Mouse (Mus musculus) heart, adult 8-10 months (tissue): ENCODE data around the gene Phkb. TPM values are rescaled to one million over a fixed set of nuclear protein-coding genes. Genes with fewer than 3 reads are reported as not detected.

Experiments
- DNase-seq: peaks from one replicate; pipeline ENCODE4 v3.0.0; 2022; ENCODE audit warnings: low spot score
- total RNA-seq, 4 experiments: library from RNA; stranded (reverse); gene quantifications; 2 replicates each; pipeline ENCODE4 v1.2.4; 2022

Phkb gene
- total RNA-seq, 4 experiments from 2014 or later: 59.3 to 81.9 (median 65.1) TPM

DNA sequence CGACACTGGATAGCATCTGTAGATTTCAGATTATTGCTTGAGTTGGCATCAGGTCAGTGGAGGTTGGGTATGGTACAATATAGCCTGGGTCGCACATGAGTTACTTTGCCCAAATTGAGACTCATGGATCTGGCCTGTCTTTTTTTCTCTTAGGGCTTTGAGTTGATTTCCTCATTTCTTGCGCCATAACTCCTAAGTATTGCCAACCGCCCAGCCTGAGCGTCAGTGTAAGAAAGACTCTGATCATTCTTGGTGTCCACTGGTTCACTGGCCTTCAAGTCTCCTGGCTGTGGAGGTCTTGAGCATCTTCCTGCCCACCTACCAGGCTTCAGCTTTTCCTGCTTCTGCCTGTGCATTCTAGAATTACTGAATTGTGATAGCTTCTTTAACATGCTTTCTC, 104.1 kb downstream of the Phkb start:
- no peak for DNase-seq

DNA sequence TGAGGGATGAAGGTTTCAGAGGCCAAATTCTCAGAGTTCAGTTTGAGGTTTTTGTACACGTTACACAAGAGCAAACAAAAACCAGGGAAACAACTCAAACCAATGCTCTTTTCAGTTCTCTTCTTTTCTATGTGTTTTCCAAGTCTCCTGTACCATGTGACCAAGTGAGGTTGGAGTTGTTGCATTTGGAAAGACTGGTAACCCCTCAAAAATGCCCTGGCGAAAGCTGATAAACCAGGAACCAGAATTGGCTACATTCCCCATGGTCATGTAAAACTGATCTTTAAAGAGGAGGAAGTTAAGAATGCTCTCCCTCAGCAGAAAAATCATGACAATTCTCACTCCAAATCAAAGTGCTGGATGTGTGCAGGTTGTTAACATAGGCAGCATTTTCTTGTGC, 117.6 kb downstream of the Phkb start:
- DNase-seq: no peak

DNA sequence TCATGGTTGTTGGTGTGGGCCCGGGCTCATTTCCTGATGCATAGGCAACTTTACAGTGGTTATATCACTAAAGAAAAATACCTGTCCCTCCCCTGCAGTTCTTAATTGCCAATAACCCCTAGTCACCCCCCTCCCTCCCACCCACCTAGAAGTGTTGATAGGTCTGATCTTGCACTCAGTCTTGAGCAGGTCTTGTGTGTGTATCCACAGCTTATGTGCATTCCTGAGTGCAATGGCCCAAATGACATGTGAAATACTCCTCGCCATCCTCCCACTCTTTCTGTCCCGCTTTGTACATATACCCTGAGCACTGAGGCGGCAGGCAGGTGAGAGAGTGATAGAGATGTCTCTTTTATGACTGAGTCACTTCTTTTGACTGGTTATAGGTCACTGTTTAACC, 119.1 kb downstream of the Phkb start:
- DNase-seq: no peak

DNA sequence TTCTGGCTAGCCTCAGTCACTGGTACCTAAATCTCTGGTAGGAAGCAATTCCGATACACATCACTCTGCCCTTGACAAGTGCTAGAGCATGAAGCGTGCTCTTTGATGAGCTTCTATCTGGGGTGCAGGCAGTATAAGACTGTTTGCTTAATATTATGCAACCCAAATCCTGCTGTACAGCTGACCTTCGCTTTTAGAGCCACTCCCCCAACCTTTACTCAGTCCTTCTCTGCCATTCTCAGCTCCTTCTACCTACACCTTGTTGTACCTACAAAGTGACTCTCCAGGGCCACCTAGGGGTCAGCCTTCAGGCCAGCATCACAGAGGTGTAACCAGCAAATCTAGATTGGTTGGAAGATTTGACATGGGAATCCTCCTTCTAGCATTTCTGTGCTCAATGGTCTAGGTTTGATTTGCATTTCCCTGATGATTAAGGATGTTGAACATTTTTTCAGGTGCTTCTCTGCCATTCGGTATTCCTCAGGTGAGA, 136.9 kb downstream of the Phkb start:
- no peak for DNase-seq

DNA sequence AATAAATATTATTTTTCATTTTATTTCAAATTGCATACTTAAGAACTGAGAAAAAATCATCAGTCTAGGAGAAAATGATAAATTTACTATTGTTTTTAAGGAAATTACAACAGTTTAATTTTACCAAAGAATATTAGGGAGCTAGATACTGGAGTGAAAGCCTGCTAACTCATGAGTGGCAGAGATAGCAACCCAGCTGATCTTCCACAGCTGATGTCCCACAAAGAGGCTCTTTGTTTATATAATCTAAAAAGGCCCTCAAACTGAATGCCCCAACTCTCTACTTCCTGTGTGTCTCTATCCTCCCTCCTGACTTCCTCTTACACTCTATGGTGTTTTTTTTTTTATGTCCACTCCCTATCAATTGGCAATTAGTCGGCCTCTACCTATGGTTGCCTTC, 152.2 kb downstream of the Phkb start:
- no peak for DNase-seq

DNA sequence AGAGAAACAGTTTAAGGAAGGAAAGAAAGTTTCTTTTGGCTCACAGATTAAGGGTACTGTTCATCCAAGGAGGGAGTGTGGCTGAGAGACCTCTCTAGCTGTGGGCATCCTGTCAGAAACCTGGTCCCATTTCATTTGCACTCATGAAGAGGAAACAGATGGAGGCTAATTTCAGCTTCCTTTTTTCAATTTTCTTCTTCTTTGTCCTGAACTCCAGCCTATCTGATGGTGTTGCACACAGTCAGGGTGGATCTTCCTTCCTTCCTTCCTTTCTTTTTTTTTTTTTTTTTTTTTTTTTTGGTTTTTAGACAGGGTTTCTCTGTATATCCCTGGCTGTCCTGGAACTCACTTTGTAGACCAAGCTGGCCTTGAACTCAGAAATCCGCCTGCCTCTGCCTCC, 152.9 kb downstream of the Phkb start:
- no peak for DNase-seq

DNA sequence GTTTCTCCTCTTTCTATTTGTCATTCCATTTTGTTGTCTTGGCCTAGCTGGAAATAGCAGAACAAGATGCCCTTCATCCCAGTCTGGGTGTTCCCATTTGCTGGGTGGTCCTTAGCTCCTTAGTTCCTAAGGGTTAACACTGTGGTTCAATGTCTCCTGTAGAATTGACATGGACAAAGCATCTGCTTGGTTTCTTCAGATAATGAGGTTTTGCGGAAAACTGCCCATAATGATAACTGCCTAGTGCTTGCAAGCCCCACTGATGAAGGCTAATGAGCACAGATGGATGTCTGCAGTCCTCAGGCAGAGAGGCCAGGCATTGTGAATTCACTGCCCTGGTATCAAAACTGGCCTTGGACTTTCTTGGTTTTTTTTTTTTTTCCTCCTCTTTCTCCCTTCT, 155.2 kb downstream of the Phkb start:
- DNase-seq: no peak

DNA sequence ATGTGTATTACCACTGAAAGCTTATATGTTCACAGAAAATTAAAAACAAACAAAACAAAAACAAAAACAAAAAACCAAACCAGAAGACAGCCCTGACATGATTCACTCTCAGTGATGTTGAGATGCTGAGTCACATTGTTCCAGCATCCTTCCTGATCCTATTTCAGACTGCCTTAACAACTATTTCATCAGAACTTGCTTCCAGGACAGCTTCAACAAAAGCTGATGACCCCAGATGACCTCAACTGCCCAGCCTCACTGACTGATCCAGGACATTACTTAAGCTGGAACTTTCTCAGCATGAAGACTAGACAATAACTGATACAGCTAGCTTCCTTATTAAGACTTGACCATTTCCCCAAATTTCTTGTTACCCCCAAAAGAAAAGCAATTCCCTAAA, 165.7 kb downstream of the Phkb start:
- no peak for DNase-seq

DNA sequence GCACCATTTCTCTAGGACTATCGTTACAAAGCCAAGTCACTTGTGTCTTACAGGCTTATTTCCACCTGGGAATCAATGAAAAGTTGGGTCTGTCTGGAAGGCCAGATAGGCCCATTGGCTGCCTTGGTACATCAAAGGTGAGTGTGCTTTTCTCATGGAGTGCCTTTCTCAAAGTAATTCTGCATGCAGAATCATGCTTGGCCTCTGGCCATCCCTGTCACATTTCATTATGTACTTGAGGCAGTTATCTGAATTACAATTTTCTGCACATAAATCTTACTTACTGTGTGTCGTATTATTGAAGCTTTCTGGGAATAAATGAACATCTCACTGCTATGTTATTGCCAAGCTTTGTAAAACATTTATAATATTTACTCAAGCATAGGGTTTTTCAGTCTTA, 176.0 kb downstream of the Phkb start:
- no peak for DNase-seq

DNA sequence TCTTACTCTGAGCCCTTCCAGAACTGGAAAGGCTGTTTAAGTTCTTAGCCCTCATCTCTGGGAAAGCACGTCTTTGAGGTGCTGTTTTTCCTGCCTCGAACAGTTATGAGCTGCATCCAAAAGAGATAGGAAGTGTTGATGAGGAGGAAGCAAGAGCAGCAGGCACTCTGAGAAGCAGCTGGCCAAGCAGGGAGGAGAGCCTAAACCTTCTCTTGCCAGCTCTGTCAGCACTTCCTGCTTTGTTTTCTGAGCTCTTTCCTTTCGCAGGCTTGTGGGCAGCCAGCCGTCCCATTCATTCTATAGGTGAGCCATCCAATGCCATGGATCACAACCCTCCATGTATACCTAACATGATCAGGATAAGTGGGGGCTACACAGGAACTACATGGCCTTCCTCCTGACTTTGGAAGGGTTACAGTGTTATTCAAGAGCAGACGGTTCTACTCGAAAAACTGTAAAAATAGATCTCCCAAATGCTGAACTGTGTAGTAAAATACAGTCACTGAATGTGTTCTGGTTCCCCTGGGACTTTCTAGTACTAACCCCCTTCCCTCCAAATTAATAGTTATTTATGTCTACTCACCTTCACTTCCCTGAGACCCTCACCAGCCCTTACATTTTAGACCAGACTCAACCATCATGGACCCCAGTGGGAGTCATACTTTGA, 188.0 kb downstream of the Phkb start:
- peak; percentile 1 for DNase-seq

DNA sequence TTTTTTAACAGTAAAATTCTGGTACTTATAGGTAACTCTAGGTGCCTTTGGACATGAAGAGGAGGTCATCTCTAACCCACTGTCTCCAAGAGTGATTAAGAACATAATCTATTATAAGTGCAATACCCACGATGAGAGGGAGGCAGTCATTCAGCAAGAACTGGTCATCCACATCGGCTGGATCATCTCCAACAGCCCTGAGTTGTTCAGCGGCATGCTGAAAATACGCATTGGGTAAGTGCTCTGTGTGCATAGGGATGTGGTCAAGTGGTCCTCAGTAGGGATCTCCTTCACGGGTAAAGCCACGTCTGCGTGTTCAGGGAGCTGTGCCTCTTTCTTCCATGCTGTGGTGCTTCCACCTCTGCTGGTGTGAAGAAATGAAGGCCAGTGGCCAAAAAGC, 188.7 kb downstream of the Phkb start:
- DNase-seq: no peak

DNA sequence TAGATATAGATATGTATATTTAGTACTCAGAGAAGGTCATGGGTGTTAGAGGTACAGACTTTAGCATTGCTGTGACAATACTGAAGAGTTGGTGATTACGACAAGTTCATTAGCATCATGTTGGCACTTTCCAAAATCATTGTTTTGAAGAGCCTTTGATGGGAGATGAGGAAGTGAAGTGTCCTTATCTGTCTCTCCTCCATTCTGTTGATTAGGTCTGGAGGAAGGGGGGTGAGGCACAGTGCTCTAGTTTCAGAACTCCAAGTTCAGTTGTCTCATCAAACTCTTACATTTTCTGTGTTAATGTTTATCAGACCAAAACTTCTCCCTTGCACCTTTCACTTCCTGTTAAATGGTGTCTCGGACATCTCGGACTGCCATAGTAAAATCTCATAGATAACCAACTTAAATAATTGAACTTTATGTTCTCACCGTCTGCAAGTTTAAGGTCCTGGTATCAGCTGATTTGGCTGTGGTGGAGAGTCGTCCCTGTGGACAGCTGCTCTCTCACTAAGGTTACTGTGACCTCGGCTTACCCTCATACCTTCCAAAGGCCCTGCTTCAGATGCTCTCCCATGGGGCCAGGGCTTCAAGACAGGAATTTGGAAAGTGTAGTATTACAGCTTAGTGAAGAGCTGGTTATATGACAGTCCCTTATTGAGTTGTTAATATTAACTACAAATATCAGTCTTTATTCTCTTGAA, 194.1 kb downstream of the Phkb start:
- no peak for DNase-seq

DNA sequence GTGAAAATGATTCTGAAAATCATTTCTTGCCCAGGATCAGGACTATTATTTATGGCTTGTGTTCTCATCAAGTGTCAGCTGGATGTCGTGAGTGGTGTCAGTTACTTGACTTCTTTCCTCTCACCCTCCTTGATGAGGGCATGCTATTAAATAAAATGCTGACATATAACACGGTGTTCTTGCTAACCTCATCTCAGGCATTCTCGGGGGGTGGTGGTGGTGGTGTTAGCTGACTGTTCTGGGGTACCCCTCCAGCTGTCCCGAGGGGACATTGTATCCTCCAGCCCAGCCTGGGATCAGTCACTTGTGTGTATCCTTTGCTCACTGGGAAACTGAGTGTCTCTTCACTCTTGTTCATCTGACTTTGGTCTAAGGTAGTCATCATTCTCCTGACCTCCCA, 194.6 kb downstream of the Phkb start:
- no peak for DNase-seq

DNA sequence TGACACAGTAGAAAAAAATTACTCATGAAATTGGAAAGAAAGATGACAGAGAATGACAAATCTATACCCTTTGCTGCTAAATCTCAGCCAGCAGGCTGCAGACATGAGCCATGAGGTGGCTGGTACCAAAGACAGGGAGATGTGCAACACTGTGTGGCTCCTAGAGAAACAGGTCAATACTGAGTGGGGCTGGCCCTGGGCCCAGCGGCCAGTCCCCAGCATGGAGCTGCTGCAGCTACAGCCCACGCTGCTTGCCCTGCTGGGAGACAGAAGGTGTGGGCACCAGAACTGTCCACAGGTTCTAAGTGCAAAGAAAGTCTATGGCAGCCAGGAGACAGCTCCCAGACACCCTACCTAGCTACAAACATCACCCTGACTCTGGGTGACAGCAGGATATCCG, 197.7 kb downstream of the Phkb start:
- no peak for DNase-seq

DNA sequence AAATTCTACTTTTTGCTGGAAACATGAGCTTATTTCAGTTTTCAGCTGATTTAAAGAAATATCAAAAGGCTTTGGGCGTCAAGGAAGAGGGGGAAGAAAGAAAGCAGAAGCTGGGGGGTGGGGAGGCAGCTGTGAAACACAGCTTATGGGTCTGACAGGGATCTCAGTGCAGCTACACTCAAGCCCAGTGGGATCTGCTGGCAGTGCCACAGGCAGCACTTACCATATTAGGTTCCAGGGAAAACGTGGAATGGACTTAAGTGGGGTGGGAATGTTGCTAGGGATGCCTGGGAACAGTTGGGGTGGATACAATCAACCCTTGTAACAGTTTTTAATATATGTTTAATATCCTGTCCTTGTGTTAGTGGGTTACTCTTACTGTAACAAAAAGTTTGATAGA, 201.3 kb downstream of the Phkb start:
- no peak for DNase-seq

DNA sequence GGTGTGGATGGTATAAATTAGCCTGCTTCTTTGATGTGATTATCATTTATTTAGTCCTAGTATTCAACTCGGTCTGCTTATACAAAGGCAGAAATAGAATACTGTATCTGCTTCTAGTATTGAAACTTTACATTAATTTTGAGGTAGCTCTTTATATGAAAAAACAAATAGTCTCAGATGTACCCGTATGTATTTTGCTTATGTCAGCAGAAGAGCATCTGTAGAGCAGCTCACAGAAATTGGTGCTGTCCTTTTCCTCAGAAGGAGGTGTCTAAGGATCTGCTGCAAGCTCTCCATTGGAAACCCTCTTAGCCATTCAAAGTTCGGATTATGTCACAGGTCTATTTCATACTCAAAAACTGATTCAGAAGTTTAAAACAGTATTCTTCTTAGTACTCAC, 210.1 kb downstream of the Phkb start:
- no peak for DNase-seq

DNA sequence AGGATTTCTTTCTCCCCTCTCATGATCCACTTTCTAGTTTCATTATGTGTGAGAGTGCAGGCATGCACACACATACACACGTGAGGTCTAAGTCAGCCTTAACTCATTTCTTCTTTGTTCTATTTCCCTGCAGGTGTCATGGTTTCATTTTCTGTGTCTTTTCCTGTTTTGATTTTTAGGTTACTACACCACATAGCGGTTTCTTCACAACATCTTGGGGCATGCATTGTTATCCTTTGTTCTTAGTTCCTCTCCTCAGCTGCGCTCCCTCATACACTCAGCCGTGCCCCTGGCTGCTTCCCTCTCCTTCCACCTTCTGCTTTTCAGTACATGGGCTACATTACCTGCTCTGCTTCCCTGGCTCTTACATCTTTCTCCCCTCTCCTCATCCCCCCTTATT, 211.2 kb downstream of the Phkb start:
- no peak for DNase-seq

DNA sequence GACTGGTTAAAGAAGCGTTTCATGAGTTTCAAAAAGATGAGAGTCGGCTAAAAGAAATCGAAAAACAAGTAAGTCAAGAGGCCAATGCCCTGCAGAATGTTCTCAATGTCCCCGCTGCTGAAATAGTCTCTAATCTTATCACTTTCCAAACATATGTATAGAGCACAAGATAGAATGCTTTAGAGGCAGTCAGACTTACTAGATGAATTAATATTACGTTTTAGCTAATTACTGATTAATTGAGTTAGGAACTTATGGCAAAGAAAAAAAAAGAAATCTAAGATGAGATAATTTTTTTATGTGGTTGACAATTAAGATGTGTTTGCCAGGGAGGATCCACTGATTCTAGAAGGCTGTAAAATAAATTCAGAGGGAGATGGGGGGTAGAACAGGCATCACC, 217.9 kb downstream of the Phkb start:
- DNase-seq: no peak

DNA sequence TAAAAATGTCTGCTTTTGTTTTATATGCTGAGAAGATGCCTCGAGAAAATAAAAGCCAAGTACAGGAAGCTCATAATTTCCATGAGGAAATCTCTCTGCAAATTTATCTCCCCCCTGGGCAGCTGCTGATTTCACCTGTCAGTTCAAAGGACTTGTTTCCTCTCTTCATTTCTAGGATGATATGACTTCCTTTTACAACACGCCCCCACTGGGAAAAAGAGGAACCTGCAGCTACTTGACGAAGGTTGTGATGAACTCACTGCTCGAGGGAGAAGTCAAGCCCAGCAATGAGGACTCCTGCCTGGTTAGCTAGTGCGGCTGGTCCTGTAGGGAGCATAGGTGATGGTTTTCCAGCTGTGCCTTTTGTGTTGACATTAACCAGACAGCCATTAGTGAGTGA, 218.4 kb downstream of the Phkb start:
- no peak for DNase-seq

DNA sequence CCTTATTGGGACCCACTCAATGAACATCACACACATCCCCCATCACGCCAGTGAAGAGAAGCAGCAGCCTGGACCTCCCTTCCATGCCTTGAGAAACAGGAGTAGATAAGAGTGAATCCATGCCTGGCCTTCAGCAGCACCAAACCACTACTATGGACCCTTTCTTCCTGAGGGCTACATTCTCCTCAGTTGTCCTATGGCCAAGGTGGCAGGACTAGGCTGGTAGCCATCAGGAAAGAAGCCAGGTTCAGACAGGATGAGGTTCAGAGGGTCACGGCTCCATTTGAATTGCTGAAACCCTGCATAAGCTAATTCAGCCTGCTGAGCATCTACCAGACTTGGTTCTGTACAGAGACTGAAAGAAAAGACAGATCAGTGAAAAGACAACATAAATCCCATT, 222.7 kb downstream of the Phkb start:
- DNase-seq: no peak

DNA sequence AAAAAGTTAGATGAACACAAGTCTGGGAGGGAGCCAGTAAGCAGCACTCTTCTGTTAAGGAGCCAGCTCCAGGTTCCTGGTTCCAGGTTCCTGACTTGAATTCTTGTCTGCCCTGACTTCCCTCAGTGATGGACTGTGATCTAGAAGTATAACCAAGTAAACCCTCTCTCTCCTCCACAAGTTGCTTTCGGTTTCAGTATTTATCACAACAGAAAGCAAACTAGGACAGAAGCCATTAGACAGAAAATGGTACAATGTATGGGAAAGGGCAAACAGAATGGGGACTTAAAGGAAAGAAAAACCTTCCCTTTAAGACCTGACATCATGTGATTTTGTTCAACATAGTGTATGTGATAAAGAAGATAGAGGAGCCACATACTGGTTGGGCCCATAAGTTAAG, 238.7 kb downstream of the Phkb start:
- no peak for DNase-seq

DNA sequence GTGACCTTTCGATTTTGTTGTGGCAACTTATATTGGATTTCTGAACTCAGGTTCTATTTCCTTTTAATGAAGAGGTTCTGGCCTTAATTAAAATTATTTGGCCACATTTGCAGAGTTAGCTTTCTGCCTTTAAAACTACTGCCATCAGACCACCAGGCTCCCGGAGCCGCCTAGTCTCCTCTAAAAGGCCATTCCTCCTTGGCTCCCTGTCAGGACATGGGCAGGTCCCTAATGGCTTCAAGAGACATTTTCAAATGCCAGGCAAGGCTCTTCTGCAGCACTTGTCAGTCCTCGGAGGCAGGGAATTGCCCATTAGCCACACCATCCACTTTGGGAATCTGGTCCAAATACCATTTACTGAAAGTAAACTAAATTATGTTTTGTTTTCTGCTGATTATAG, 242.6 kb downstream of the Phkb start:
- DNase-seq: no peak

DNA sequence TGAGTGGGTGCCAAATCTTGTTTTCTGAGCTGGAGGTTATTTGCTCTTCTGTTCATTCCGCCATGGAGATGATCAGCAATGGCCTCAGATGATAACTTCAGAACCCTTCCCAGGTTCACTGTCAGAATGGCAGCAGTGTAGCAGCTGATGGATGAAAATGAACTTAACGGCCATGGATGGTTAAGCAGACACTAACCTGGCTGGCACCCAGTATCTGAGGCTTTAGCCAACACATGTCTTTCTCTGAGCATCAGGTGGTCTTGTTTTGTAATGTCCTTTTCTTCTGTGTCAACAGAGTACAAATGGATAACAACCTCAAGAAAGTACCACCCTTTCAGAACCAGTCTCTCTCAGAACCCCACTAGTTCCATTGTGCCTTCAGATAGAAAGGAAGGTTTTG, 246.0 kb downstream of the Phkb start:
- no peak for DNase-seq

DNA sequence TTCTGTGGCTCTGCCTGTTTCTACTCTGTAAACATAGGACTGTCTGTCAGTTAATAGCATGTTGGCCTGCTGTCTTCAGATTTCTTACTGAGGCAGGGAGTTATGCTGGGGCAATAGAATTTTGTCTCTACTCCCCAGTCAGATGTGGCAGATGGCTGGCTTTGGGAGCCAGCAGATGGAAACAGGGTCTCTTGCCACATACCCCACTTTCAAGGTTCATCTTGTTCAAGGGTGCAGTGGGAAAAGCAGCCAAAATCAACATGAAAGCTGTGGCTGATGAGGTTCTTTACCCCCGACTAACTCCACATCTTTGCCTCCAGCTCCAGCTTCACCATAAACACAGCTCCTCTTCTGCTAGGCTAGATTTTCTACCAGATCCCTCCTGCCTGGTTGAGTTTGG, 246.7 kb downstream of the Phkb start:
- DNase-seq: no peak
